ENCODE assay signal across 20 mouse cellular contexts in genomic region chr4:34069002-34069401, GRCm38 (mm10). TPM values are rescaled to one million over a fixed set of nuclear protein-coding genes. Genes with fewer than 3 reads are reported as not detected.
"Had no signal": no experiment of that assay in that cellular context is flagged by ENCODE, and none has a peak within 500 bp of the region (broad histone marks: within the 10 kb centered on the region; RNA-seq: fewer than 3 reads in every experiment).

No protein-coding gene starts in this region.

- DNase-seq: gastrocnemius, postnatal 10 days; gastrocnemius, postnatal 25 days; heart, adult 18-20 months; heart, postnatal 10 days; heart, postnatal 4 days; kidney, adult 11 months; kidney, adult 2 months; kidney, adult 9 months; kidney, postnatal 36 days; left cerebral cortex, postnatal 4 days had no signal

- ATAC-seq: hindbrain, postnatal 0 days; intestine, embryonic 16.5 days; liver, embryonic 12.5 days had no signal

RNA-seq across cellular contexts. Expression of gene Spaca1, which starts 19.0 kb away (rescaled TPM):
- total RNA-seq: gastrocnemius, postnatal 25 days; heart, adult 18-20 months; heart, adult 8-10 months; heart, postnatal 10 days; heart, postnatal 25 days; layer of hippocampus, adult 18-20 months; layer of hippocampus, postnatal 10 days; layer of hippocampus, postnatal 25 days; left cerebral cortex, adult 2 months; left cerebral cortex, postnatal 25 days; left cerebral cortex, postnatal 4 days had no signal
